Mouse (Mus musculus) embryo, embryonic 10 days (tissue): ENCODE measurements around the gene Tmem213.
A peak's percentile ranks its signal among the peaks of the same experiment; 100 is the strongest.

Source experiments
- DNase-seq: peaks from one replicate; pipeline ENCODE4 v3.0.0-alpha.2; 2015; ENCODE audit warnings: low spot score

Gene Tmem213

DNA sequence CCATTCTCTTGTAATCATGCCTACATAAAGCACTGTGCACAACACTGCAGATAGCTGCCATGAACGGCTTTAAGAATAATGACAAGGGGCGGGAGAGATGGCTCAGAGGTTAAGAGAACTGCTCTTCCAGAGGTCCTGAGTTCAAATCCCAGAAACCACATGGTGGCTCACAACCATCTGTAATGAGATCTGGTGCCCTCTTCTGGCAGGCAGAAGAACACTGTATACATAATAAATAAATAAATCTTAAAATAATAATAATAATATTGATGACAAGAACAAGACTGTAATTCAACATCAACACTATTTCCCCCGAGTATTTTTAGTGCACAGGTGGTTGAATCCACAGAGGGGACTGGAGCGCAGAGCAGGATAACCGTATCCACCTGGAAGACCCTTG is 47.1 kb downstream of the Tmem213 start:
- no peak for DNase-seq

DNA sequence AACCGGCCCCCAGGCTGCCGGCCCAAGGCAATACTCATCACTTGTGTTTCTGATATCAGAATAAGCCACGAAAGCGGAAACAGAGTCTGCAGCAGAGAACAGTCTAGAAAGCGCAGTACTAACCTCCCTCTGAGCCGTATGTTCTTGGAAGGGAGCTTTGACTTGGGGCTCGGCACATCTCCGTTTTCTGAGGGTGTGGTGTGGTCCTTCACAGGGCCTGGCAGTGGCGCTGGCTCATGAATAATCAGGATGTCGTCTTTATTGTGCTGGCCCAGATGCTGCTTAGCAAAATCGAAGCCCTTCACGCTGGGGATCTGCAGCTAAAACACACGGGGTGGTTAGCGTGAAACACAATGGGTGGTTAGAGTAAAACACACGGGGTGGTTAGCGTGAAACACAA is 48.9 kb downstream of the Tmem213 start:
- DNase-seq = no peak

DNA sequence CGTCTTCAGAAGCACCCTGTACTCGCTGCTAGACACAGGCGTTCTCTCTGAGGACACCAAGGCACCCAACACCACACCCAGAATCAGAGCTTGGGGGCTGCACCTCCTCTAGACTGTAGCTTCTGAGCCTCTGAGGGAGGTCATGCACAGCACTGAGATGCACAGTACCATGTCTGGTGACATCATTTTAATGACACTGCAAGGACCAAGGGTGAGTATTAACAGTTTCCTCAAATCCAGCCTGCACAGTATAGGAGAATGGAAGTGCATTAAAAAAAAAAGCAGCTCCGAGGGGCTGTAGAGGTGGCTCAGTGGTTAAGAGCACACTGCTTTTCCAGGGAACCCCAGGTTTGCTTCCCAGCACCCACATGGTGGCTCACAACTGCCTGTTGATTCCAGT is 50.5 kb downstream of the Tmem213 start:
- DNase-seq = no peak

DNA sequence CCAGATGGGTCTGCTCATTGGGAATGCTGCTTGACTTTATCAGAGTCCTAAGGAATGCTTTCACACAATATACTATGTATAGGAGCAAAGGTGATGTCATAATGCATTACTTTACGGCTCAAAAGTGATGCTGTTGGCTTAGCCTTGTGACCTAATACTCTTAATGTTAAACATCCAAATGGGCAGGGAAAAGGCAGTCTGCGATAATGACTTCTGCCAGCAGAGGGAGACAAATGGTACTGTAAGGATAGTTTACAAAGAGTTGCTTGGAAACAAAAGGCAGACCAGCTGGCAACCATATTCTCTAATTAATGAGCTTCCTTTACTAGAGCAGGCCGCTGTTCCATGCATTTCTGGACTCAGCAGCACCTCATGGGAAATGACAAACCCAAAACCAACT is 51.0 kb downstream of the Tmem213 start:
- peak; percentile 93 for DNase-seq

DNA sequence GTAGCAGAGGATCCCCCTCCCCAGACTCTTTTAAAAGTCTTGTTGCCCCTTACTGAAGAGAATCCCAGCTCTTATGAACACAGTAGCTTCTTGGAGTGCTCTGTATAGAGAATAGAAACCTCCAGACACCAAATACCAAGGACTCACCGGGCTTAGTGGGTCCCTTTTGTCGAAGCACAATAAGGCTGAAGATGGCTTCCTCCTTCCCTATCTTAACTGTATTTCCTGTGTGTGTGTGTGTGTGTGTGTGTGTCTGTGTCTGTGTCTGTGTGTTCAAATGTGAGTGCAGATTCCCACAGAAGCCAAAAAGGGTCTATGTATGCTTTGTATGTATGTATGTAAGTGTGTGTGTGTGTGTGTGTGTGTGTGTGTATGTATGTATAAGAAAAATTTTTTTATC is 51.5 kb downstream of the Tmem213 start:
- DNase-seq = no peak

DNA sequence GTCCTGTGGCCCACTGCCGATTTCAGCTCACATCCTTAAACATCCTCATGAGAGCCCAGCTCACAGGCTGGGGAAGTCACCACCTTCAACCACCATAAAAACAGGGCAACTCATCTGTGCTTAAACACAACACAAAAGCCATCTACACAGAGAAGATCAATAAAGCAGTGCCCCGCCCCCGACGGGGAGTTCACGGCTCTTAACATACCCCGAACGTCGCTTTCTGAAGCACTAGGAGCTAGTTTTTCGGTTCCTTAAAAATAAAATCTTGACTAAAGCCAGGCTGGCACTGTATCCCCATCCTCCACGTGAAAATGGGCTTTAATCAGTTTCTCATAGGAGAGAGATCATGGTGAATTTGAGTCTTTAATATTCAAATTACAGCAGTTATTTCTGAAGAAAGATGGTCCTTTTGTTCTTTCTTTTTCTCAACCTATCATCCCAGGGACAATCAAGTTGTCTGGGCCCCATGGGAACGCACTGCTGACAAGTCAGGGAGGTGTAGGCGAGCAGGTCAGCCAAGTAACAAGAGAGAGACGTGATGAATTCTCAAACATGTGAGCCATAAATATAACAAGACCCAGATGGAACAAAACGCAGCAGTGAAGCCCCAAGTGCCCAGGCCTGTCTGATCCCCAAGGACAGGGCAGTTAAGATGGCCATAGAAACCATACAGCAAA is 53.9 kb downstream of the Tmem213 start:
- DNase-seq = peak; percentile 35

DNA sequence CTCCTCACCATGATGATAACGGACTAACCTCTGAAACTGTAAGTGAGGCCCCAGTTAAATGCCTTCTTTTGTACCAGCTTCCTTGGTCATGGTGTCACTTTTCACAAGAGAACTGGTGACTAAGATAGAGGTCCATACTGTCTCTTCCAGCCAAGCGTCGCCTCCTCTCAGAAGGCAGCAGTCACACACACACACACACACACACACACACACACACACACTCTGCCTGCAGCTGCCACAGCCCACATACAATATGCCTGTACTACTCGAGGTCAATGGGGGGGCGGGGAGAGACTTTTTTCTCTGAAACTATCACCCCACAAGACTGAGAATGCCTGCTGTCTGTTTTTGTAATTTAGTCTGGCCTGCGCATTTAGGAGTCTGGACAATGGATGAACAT is 55.6 kb downstream of the Tmem213 start:
- no peak for DNase-seq

DNA sequence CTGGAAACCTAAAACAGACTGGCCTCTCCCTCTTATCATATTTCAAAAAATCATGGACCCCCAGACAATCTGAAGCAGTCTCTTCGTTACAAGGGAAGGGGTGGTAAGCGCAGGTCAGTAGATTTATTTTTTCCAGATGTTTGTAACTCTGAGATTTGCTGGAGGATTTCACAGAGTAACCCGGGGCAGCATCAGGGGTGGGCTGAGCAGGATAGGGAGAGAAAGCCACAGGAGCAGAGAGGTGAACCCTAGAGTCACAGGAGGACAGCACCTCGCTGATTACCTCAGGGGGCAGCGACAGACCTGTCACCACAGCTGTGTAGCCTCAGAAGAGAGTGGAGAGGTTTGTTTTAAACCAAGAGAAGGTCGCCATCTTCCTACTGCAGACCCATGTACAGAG is 56.3 kb downstream of the Tmem213 start:
- no peak for DNase-seq
